10 mouse cellular contexts compared by ENCODE assay signal in genomic region chr4:131763479-131763878, GRCm38 (mm10).
DNase-seq lines count a peak whose midpoint lies in the region; TF ChIP-seq lines count a peak whose summit lies in the region.
"Had no signal": no experiment of that assay in that cellular context is flagged by ENCODE, and none has a peak within 500 bp of the region (broad histone marks: within the 10 kb centered on the region; RNA-seq: fewer than 3 reads in every experiment).

No protein-coding gene starts in this region.

- H3K27me3 ChIP-seq in CH12.LX (replicated peaks): peaks cover 82% of the 10 kb centered on the region
- H3K27me3 ChIP-seq: lung, embryonic 15.5 days had no signal

- no peak overlapping the region for H3K9ac ChIP-seq in CH12.LX (ENCODE audit: insufficient read depth, low read depth)
- H3K9ac ChIP-seq: lung, embryonic 15.5 days had no signal

- H3K9me3 ChIP-seq in CH12.LX (replicated peaks; ENCODE audit: low read length): peaks cover 3% of the 10 kb centered on the region
- H3K9me3 ChIP-seq: lung, embryonic 15.5 days had no signal

- TF ChIP-seq CTCF in left cerebral cortex, adult 2 months (IDR thresholded peaks at IDR 0.05): peak; percentile 52
- TF ChIP-seq CTCF in CH12.LX (conservative IDR thresholded peaks at IDR 0.05 in 1 of 2, IDR thresholded peaks at IDR 0.05 in 1 of 2; ENCODE audit: low read depth in 2 of 2, low read length in 2 of 2): peak; percentile 33 to 52; a peak in 3 of 4 replicates

- DNase-seq in adrenal gland, postnatal 10 days: peak; percentile 28
- DNase-seq in adrenal gland, adult 8-10 months: no peak
- DNase-seq in left cerebral cortex, adult 2 months (ENCODE audit: extremely low spot score in 1 of 2, low spot score in 2 of 2): no peak
- DNase-seq in left cerebral cortex, postnatal 25 days (ENCODE audit: low spot score in 2 of 2): no peak
- DNase-seq in CH12.LX (ENCODE audit: extremely low read depth): peak; percentile 22
- peak; percentile 6 for DNase-seq in forelimb bud, embryonic 11.5 days (ENCODE audit: low read depth, low spot score)
- no peak for DNase-seq in right cerebral cortex, postnatal 4 days
- no peak for DNase-seq in cerebellum, adult 11 months
- DNase-seq: adrenal gland, postnatal 14 days had no signal

- dilution Hi-C loops in CH12.LX (cut with MboI; ENCODE audit: extremely low pct_ligation_motif_present, extremely low pct_unique_long_range_greater_than_20kb, low sequenced_read_pairs): no loop called here

- no peak for TF ChIP-seq EP300 in CH12.LX (IDR thresholded peaks at IDR 0.05; ENCODE audit: low read length)

- intact Hi-C loops in left cerebral cortex, adult 2 months (cut with DNase I): no loop called here
- intact Hi-C loops in left cerebral cortex, postnatal 25 days (cut with DNase I): no loop called here

- no peak; the same call in 1 of the 2 replicates for TF ChIP-seq RAD21 in CH12.LX (IDR thresholded peaks at IDR 0.05; ENCODE audit: low read depth, low read length)

- no peak overlapping the region for H3K4me3 ChIP-seq in left cerebral cortex, adult 2 months
- H3K4me3 ChIP-seq in CH12.LX (replicated peaks in 1 of 3; ENCODE audit: low read depth in 2 of 3, low read length in 2 of 3, poor library complexity in 1 of 3): no peak overlapping the region
- H3K4me3 ChIP-seq: lung, embryonic 15.5 days had no signal

- H3K4me1 ChIP-seq in CH12.LX (ENCODE audit: control insufficient read depth in 1 of 2, insufficient read depth in 2 of 2): no peaks in the 10 kb centered on the region
- H3K4me1 ChIP-seq: lung, embryonic 15.5 days had no signal

- no peaks in the 10 kb centered on the region for H3K36me3 ChIP-seq in CH12.LX (replicated peaks in 1 of 2; ENCODE audit: control insufficient read depth in 1 of 2, insufficient read depth in 1 of 2, low read length in 1 of 2)
- H3K36me3 ChIP-seq: lung, embryonic 15.5 days had no signal

- in situ Hi-C loops in CH12.LX (cut with MboI; ENCODE audit: low pct_ligation_motif_present, low pct_unique_long_range_greater_than_20kb, low sequenced_read_pairs): no loop called here

- TF ChIP-seq POLR2A in CH12.LX (IDR thresholded peaks at IDR 0.05; ENCODE audit: low read depth, low read length): no peak

- H3K79me2 ChIP-seq in CH12.LX (replicated peaks; ENCODE audit: control insufficient read depth, extremely low read depth, insufficient read depth, poor library complexity, severe bottlenecking): no peaks in the 10 kb centered on the region

- no peak overlapping the region for H3K4me2 ChIP-seq in CH12.LX (ENCODE audit: insufficient read depth, low read depth, poor library complexity, severe bottlenecking)
- H3K4me2 ChIP-seq: lung, embryonic 15.5 days had no signal

- H3K27ac ChIP-seq in left cerebral cortex, adult 2 months: no peak overlapping the region
- H3K27ac ChIP-seq in CH12.LX (ENCODE audit: insufficient read depth, low read depth): no peak overlapping the region
- H3K27ac ChIP-seq: lung, embryonic 15.5 days had no signal

TF ChIP-seq in CH12.LX, 34 proteins besides CTCF, POLR2A, EP300 and RAD21:
- TF ChIP-seq UBTF (IDR thresholded peaks at IDR 0.05; ENCODE audit: low read depth, low read length): no peak
- TF ChIP-seq KAT2A (IDR thresholded peaks at IDR 0.05; ENCODE audit: insufficient replicate concordance, low read length): no peak
- TF ChIP-seq MXI1 (IDR thresholded peaks at IDR 0.05; ENCODE audit: low read depth, low read length): no peak
- no peak for TF ChIP-seq IRF4 (IDR thresholded peaks at IDR 0.05; ENCODE audit: low read depth, low read length)
- TF ChIP-seq E2F4 (IDR thresholded peaks at IDR 0.05; ENCODE audit: insufficient replicate concordance, low read depth, low read length): no peak
- no peak for TF ChIP-seq GABPA (IDR thresholded peaks at IDR 0.05; ENCODE audit: insufficient replicate concordance, low read depth, low read length)
- no peak for TF ChIP-seq HCFC1 (IDR thresholded peaks at IDR 0.05; ENCODE audit: low read depth, low read length)
- no peak for TF ChIP-seq NRF1 (IDR thresholded peaks at IDR 0.05; ENCODE audit: low read depth, low read length)
- TF ChIP-seq NELFE (IDR thresholded peaks at IDR 0.05; ENCODE audit: low read depth, low read length): no peak
- TF ChIP-seq SMC3 (IDR thresholded peaks at IDR 0.05; ENCODE audit: low read depth, low read length): no peak
- no peak for TF ChIP-seq MAZ (IDR thresholded peaks at IDR 0.05; ENCODE audit: low read depth, low read length)
- no peak for TF ChIP-seq ZMIZ1 (IDR thresholded peaks at IDR 0.05; ENCODE audit: low read depth, low read length)
- no peak for TF ChIP-seq ZC3H11A (IDR thresholded peaks at IDR 0.05; ENCODE audit: low read depth, low read length)
- TF ChIP-seq BHLHE40 (IDR thresholded peaks at IDR 0.05; ENCODE audit: low read depth, low read length): no peak
- TF ChIP-seq MYC (IDR thresholded peaks at IDR 0.05; ENCODE audit: low read depth, low read length): no peak
- no peak for TF ChIP-seq ZKSCAN1 (IDR thresholded peaks at IDR 0.05; ENCODE audit: borderline replicate concordance, low read depth, low read length)
- no peak for TF ChIP-seq USF1 (IDR thresholded peaks at IDR 0.05; ENCODE audit: low read depth, low read length)
- no peak for TF ChIP-seq ETS1 (conservative IDR thresholded peaks at IDR 0.05; ENCODE audit: low read depth, low read length)
- no peak for TF ChIP-seq USF2 (conservative IDR thresholded peaks at IDR 0.05; ENCODE audit: low read depth, low read length)
- no peak for TF ChIP-seq ELF1 (IDR thresholded peaks at IDR 0.05; ENCODE audit: low read depth, low read length)

Comparison
In these comparisons a context has a peak if more than half of its experiments do, and no peak if none do; other contexts are left out.
1. DNase-seq: peak in adrenal gland, postnatal 10 days (single experiment), CH12.LX (single experiment) and forelimb bud, embryonic 11.5 days (single experiment); none in adrenal gland, adult 8-10 months (single experiment), left cerebral cortex, adult 2 months (0 of 2), left cerebral cortex, postnatal 25 days (0 of 2), right cerebral cortex, postnatal 4 days (single experiment) and cerebellum, adult 11 months (single experiment).